25 mouse cellular contexts compared by ENCODE assay signal in genomic region chr1:61967807-61968206, GRCm38 (mm10).
DNase-seq lines count a peak whose midpoint lies in the region; ATAC-seq lines count a peak whose summit lies in the region.
"Had no signal": no experiment of that assay in that cellular context is flagged by ENCODE, and none has a peak within 500 bp of the region (broad histone marks: within the 10 kb centered on the region; RNA-seq: fewer than 3 reads in every experiment).

No protein-coding gene starts in this region.

- peaks cover 3% of the 10 kb centered on the region; the same call in 1 of the 2 replicates for H3K4me1 ChIP-seq in hindbrain, embryonic 12.5 days
- no peaks in the 10 kb centered on the region for H3K4me1 ChIP-seq in hindbrain, embryonic 16.5 days (ENCODE audit: control insufficient read depth, insufficient read depth, low read depth, low read length)
- peaks cover 22% of the 10 kb centered on the region for H3K4me1 ChIP-seq in midbrain, embryonic 13.5 days (replicated peaks)
- H3K4me1 ChIP-seq in midbrain, embryonic 15.5 days = peaks cover 10% of the 10 kb centered on the region
- peaks cover 9% of the 10 kb centered on the region for H3K4me1 ChIP-seq in hindbrain, embryonic 13.5 days (replicated peaks)
- H3K4me1 ChIP-seq: forebrain, embryonic 10.5 days; forebrain, embryonic 13.5 days; heart, embryonic 10.5 days had no signal

- peak; percentile 18 for DNase-seq in MN1 (ENCODE audit: low spot score)
- DNase-seq in lung, postnatal 4 days = no peak
- DNase-seq in urinary bladder, adult 2 months (ENCODE audit: low spot score) = no peak
- DNase-seq: adrenal gland, adult 2 months; adrenal gland, postnatal 14 days; cerebellum, adult 11-12 months; cerebellum, adult 9-10 months; cerebellum, postnatal 14 days; gastrocnemius, postnatal 10 days; gastrocnemius, postnatal 36 days; heart, adult 2 months; heart, postnatal 14 days; heart, postnatal 4 days had no signal

- no peaks in the 10 kb centered on the region for H3K27me3 ChIP-seq in hindbrain, embryonic 12.5 days
- no peaks in the 10 kb centered on the region for H3K27me3 ChIP-seq in hindbrain, embryonic 16.5 days (replicated peaks; ENCODE audit: control insufficient read depth, insufficient read depth, low read length)
- no peaks in the 10 kb centered on the region for H3K27me3 ChIP-seq in midbrain, embryonic 13.5 days
- H3K27me3 ChIP-seq in midbrain, embryonic 15.5 days (replicated peaks) = no peaks in the 10 kb centered on the region
- H3K27me3 ChIP-seq in hindbrain, embryonic 13.5 days = no peaks in the 10 kb centered on the region
- H3K27me3 ChIP-seq: CH12.LX; forebrain, embryonic 13.5 days; heart, embryonic 13.5 days had no signal

- no peak overlapping the region for H3K9ac ChIP-seq in hindbrain, embryonic 12.5 days
- H3K9ac ChIP-seq in hindbrain, embryonic 16.5 days (ENCODE audit: low read depth, low read length) = no peak overlapping the region
- no peak overlapping the region for H3K9ac ChIP-seq in midbrain, embryonic 13.5 days (replicated peaks)
- no peak overlapping the region for H3K9ac ChIP-seq in midbrain, embryonic 15.5 days
- H3K9ac ChIP-seq in hindbrain, embryonic 13.5 days = no peak overlapping the region
- H3K9ac ChIP-seq: forebrain, embryonic 13.5 days; heart, embryonic 13.5 days had no signal

- no peak overlapping the region for H3K4me3 ChIP-seq in hindbrain, embryonic 12.5 days
- no peak overlapping the region for H3K4me3 ChIP-seq in hindbrain, embryonic 16.5 days (ENCODE audit: low read length)
- no peak overlapping the region for H3K4me3 ChIP-seq in midbrain, embryonic 13.5 days (replicated peaks)
- H3K4me3 ChIP-seq in midbrain, embryonic 15.5 days = no peak overlapping the region
- H3K4me3 ChIP-seq in hindbrain, embryonic 13.5 days = no peak overlapping the region
- H3K4me3 ChIP-seq: forebrain, embryonic 10.5 days; forebrain, embryonic 13.5 days; heart, adult 2 months; heart, embryonic 10.5 days; heart, embryonic 13.5 days had no signal

- H3K27ac ChIP-seq in hindbrain, embryonic 12.5 days = peak overlapping the region; percentile 64; the same call in 1 of the 2 replicates
- H3K27ac ChIP-seq in hindbrain, embryonic 16.5 days (ENCODE audit: low read depth, low read length) = no peak overlapping the region
- peak overlapping the region; percentile 7; the same call in 1 of the 2 replicates for H3K27ac ChIP-seq in midbrain, embryonic 13.5 days
- no peak overlapping the region for H3K27ac ChIP-seq in midbrain, embryonic 15.5 days
- H3K27ac ChIP-seq in hindbrain, embryonic 13.5 days = peak overlapping the region; percentile 75; the same call in 1 of the 2 replicates
- H3K27ac ChIP-seq: forebrain, embryonic 10.5 days; forebrain, embryonic 13.5 days; heart, adult 2 months; heart, embryonic 10.5 days; heart, embryonic 13.5 days had no signal

- H3K36me3 ChIP-seq in hindbrain, embryonic 12.5 days = no peaks in the 10 kb centered on the region
- no peaks in the 10 kb centered on the region for H3K36me3 ChIP-seq in hindbrain, embryonic 16.5 days (ENCODE audit: control insufficient read depth, insufficient read depth, low read length)
- H3K36me3 ChIP-seq in midbrain, embryonic 13.5 days = no peaks in the 10 kb centered on the region
- no peaks in the 10 kb centered on the region for H3K36me3 ChIP-seq in midbrain, embryonic 15.5 days (replicated peaks)
- no peaks in the 10 kb centered on the region for H3K36me3 ChIP-seq in hindbrain, embryonic 13.5 days
- H3K36me3 ChIP-seq: forebrain, embryonic 10.5 days; G1E; heart, embryonic 10.5 days; heart, embryonic 13.5 days had no signal

- ATAC-seq in hindbrain, embryonic 12.5 days (ENCODE audit: low FRiP score) = peak; percentile 61; the same call in 1 of the 2 replicates
- no peak for ATAC-seq in hindbrain, embryonic 16.5 days
- 0 out of 2 replicates have a peak, but pooled peaks have one; percentile 45 for ATAC-seq in midbrain, embryonic 13.5 days
- ATAC-seq in midbrain, embryonic 15.5 days (replicated peaks) = no peak
- ATAC-seq in hindbrain, embryonic 13.5 days (ENCODE audit: low FRiP score) = 0 out of 2 replicates have a peak, but pooled peaks have one; percentile 13
- ATAC-seq: forebrain, embryonic 13.5 days; forebrain, embryonic 16.5 days had no signal

- no peaks in the 10 kb centered on the region for H3K9me3 ChIP-seq in hindbrain, embryonic 12.5 days (replicated peaks)
- no peaks in the 10 kb centered on the region for H3K9me3 ChIP-seq in hindbrain, embryonic 16.5 days (ENCODE audit: control insufficient read depth, low read length)
- H3K9me3 ChIP-seq in midbrain, embryonic 13.5 days = no peaks in the 10 kb centered on the region
- no peaks in the 10 kb centered on the region for H3K9me3 ChIP-seq in midbrain, embryonic 15.5 days
- H3K9me3 ChIP-seq in hindbrain, embryonic 13.5 days = no peaks in the 10 kb centered on the region
- H3K9me3 ChIP-seq: forebrain, embryonic 10.5 days; forebrain, embryonic 13.5 days; G1E; heart, embryonic 10.5 days; heart, embryonic 13.5 days had no signal

- WGBS in hindbrain, embryonic 12.5 days = 58% methylated on average over 4 of the region's 4 CpGs
- 51% methylated on average over 4 of the region's 4 CpGs for WGBS in hindbrain, embryonic 16.5 days
- 33% methylated on average over 4 of the region's 4 CpGs for WGBS in midbrain, embryonic 13.5 days
- 29% methylated on average over 4 of the region's 4 CpGs for WGBS in midbrain, embryonic 15.5 days
- WGBS in hindbrain, embryonic 13.5 days = 39% methylated on average over 4 of the region's 4 CpGs

- H3K4me2 ChIP-seq in hindbrain, embryonic 12.5 days (replicated peaks) = no peak overlapping the region
- no peak overlapping the region for H3K4me2 ChIP-seq in hindbrain, embryonic 16.5 days (ENCODE audit: low read length)
- no peak overlapping the region for H3K4me2 ChIP-seq in midbrain, embryonic 13.5 days (replicated peaks)
- H3K4me2 ChIP-seq in midbrain, embryonic 15.5 days = no peak overlapping the region
- H3K4me2 ChIP-seq in hindbrain, embryonic 13.5 days = no peak overlapping the region
- H3K4me2 ChIP-seq: forebrain, embryonic 13.5 days; heart, embryonic 13.5 days had no signal

Comparison
In these comparisons a context has a peak if more than half of its experiments do, and no peak if none do; other contexts are left out.
1. ATAC-seq: peak in hindbrain, embryonic 12.5 days (single experiment), midbrain, embryonic 13.5 days (single experiment) and hindbrain, embryonic 13.5 days (single experiment); none in hindbrain, embryonic 16.5 days (single experiment) and midbrain, embryonic 15.5 days (single experiment).
2. H3K27ac ChIP-seq: peak in hindbrain, embryonic 12.5 days (single experiment), midbrain, embryonic 13.5 days (single experiment) and hindbrain, embryonic 13.5 days (single experiment); none in hindbrain, embryonic 16.5 days (single experiment) and midbrain, embryonic 15.5 days (single experiment).